Mouse (Mus musculus): ENCODE results near the gene Hoxa9.

Gene Hoxa9

DNA sequence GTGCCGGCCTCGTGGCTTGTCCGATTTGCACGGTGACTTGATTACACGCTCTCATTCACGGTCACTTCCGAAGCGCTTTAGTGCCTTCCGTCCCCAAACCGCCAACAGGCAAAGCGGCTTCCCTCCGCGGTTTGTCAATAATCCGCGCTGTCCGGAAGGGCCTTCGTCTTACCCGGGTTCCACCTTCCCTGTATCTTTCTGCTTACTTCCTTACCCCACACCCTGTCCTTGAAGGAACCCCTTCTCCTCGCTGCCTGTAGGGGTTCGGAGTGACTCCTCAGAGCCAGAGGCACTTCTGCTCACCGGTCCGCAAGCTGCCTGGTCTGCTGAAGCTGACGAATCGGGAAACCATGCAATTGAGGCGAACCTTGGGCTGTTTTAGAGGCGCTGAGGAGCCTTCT lies 15.5 kb upstream of the Hoxa9 start:
- in situ Hi-C loops (cut with MboI, MseI): no loop called here

DNA sequence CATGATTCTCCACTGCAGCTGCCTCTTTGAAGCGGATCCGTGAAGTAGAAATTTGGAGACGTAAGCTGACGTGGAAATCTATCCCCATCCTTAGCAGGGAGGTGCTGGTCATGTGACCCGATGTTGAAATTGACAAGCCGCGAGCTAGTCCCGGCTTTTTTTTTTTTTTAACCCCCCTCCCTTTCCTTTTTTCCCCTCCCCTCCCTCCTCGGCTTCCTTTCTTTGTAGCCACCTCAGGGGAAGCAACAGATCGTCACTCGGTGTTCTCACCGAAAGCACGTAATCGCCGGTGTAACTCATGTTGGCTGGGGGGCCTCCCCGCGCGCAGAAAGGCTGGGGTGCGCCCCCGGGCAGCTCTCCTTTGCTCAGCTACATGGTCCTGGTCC lies 14.9 kb upstream of the Hoxa9 start, which contains the start of gene Hoxa11:
Gene Hoxa11 (minus strand): TSS at position 54 of the 386 bp plus-strand sequence.
- in situ Hi-C loops (cut with MboI, MseI): no loop called here

DNA sequence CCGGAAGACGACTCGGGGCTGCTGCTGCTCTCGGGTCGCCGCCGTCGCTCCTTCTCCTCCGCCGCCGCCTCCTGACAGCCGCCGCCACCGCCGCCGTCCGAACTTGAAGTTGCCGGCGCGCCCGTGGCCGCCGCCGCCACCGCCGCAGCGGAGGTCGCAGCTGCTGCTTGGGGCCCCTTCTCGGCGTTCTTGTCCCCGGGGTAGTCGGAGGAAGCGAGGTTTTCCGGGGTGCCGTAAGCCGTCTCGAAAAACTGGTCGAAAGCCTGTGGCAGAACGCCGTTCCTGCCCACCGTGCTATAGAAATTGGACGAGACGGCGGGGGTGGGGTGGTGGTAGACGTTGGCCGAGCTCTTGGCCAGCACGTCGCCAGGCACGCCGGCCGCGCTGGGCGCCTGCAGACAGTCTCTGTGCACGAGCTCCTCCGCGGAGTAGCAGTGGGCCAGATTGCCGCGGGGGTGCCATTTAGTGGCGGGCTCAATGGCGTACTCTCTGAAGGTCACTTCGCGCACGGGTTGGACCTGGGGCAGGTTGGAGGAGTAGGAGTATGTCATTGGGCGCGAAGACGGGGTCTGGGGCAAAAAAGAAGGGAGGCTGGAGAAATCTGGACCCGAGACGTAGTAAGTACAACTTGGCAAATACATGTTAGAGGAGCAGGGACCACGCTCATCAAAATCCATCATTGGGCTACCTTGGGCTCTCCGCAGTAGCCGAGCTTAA lies 14.3 kb upstream of the Hoxa9 start:
- in situ Hi-C loops (cut with MboI, MseI): no loop called here

DNA sequence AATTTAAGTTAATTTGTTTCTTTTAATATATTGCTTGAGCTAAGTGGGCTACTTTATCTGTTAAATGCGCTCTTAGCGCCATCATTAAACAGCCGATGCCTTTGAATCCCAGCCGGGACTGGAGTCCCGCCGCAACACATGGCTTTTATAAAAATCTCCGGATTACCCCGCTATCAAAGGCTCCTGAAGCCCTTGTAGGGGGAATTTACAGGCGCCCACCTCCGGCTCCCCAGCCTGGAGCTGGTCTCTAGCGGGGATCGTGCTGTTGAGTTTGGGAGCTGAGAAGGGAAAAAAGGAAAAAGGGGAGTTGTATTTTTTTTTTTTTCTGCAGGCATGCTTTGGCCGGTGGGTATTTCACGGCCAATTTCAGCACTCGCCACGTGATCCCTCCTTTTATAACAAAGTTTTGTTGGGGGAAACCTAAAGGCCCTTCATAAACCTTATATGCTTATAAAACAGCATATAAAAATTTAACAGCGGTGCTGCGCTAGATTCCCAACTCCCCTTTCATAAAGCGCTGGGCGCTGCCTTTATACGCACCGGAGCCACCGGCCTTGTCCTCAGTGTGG lies 13.7 kb upstream of the Hoxa9 start:
- in situ Hi-C loops (cut with MboI, MseI): no loop called here

DNA sequence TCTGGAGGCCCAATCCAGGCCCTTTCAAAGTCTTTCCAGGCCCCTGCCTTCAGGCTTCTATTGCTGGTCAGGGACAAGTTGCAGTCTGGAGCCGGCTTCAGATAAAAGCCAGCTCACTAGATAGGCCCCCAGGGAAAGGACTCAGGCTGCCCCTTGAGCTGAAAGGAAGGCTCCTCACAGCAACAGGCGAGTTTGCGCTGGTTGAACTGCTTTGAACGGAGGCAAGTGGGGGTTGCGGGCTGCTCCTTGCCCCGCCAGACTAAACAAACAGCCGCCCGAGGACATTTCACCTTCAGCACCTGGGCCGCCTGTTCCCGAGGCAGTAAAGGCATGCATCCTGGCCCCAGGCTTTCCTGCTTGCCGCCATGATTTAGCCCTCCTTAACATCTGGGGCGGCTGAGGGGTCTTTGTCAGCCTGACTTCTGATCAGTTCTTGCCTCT lies 12.8 kb upstream of the Hoxa9 start:
- in situ Hi-C loops (cut with MboI, MseI): no loop called here

DNA sequence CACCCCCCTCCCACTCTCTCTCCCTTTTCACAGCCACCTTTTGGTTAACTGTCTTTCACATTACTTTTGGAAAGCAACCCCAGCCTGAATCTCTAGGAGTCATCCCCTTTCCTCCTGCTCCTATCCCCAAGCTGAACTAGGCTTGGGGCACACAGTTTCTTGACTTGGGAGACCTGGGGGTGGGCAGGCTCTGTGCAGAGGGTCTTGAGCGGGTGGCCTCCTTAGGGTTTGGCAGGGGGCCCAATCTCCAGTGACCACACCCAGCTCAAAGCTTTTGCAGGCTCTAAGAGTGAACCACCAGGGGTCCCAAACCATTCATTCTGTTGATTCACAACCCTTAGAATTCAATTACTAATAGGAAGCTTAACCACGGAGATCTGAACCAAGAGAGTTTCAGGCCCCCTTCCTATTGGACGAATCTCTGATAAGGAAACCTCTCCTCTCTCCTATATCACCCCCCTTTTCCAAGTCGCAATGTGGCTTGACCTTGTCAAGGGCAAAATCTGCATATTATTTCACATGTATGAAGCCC lies 12.0 kb upstream of the Hoxa9 start:
- in situ Hi-C loops (cut with MboI, MseI): no loop called here

DNA sequence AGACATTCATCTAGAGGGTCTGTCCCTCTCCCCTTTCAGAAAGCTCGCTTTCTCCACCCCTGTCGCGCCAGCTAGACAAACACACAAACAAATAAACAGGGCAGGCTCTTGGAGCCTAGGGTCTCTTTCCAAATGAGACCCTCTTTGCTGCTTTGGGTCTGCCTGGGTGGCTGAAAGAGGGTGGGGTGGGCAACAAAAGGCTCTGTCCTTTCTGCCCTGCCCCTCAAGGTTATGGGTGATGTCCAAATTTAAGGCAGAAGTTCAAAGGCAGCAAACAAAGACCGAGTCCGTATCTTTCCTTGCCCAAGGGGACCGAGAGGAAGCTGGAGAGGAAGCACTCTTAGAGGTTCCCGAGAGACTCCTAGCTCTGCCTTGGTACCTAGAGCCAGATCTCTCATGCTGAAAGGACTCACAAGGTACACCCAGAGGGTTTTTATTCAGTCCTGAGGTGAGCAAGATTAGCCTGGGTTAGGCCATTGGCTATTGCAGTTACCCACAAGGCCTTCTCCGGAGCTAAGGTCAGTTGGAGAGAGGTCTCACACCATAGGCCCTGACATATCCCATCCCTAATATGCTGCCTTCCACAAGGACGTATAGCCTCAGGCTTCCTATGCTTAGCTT lies 10.2 kb upstream of the Hoxa9 start:
- in situ Hi-C loops (cut with MboI, MseI): no loop called here

DNA sequence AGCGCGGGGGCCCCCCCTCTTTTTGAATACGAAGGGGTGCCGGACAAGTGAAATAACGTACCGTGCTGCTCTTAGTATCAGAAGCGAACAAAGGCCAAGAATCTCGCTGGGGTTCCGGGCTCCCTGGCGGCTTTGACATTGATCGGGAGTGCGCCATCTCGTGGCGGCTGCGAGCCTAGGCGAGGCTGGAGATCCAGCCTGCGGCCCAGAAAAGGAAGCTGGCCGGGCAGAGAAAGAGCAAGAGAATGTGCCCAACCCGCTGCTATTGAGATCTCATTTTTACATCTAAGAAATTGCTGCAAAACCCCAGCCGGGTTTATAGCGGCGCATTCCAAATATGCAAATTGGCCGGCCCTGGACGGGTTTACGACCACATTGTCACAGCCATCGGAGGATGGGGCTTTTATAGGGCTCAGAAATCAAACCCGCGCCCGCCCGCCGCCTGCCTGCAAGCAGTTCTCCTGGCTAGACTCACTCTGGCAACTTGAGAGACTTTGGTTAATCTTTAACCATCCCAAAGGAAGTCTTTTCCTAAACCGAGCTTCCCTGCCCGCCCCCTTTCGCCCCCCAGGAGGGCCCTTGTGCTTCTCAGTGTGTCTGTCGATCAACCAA lies 9.6 kb upstream of the Hoxa9 start, which contains the start of gene Hoxa10:
Gene Hoxa10 (minus strand): TSS at position 466 of the 612 bp plus-strand sequence.
- in situ Hi-C loops (cut with MboI, MseI): no loop called here

DNA sequence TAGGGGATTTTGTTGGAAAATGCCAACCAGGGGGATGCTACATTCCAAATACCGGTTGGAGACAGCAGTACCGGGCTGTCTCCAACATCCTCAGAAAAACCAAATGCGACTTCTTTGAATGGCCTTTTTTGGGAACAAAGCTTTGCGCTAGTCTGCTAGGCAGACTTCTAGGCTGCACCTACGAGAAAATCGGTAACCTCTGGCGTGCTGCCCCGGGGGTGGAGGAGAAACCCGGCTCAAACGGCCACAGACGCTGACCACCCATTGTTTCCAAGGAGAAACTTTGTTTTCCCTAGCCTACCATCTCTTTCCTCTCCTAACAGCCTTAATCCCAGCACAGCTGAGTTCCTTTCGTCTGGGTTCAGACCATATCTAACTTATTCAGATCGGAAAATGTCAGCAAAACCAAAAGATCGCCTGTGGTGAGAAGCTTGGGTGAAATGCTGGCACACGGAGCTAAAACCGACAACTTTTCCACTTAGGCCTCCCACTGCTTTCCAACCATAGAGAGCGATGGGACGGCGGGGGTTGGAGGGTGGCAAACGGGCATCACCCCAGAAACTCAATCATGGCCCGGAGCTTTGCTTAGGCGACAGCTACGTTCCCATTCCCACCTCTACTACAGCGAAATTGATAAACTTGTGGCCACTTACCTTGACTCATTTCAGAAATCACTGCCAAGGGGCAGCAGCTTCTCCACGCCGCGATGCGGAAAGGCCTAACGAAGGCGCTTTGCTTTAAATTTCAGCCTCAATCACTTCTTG lies 8.9 kb upstream of the Hoxa9 start:
- in situ Hi-C loops (cut with MboI, MseI): loop anchor here (10.0 kb wide), 1 partner anchor 1065 kb away; no protein-coding TSS in a partner anchor

DNA sequence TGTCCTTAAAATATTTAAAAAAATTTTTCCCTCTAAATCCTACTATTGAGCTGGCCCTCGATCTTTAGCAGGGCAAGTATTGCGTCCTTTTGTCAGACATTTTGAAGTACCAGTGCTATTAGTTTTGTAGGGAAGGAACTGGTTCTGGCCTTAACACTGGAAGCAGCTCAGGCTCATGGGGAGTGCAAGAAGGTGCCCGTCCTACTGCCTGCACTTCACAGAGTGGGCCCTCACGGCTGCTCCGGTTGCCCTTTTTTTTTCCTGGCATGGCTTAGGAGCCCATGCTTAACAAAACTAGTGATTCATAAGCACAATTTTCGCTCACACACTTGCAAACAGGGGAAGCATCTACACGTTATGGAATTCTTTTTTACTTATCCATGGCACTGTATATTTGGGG lies 8.1 kb upstream of the Hoxa9 start:
- in situ Hi-C loops (cut with MboI, MseI): loop anchor here (10.0 kb wide), 1 partner anchor 1064 kb away; no protein-coding TSS in a partner anchor

DNA sequence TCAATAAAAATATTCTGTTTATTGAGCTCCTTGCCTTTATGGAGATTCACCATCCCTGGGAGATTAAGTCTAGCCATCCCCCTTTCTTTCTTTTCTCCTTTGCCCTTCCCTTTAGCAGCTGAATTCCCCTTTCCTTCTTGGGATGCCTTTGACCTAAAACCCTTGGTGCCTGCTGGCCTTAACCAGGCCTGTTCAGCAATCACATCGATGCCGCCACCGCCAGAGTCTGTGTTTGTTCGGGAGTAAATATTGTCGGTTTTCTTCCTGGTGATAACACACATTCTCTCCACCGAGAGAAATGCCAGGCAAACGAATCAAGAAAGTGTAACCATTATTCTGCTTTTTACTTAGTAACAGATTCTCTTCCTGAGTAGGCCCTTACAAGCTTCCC lies 7.3 kb upstream of the Hoxa9 start:
- in situ Hi-C loops (cut with MboI, MseI): loop anchor here (10.0 kb wide), 1 partner anchor 1063 kb away; no protein-coding TSS in a partner anchor

DNA sequence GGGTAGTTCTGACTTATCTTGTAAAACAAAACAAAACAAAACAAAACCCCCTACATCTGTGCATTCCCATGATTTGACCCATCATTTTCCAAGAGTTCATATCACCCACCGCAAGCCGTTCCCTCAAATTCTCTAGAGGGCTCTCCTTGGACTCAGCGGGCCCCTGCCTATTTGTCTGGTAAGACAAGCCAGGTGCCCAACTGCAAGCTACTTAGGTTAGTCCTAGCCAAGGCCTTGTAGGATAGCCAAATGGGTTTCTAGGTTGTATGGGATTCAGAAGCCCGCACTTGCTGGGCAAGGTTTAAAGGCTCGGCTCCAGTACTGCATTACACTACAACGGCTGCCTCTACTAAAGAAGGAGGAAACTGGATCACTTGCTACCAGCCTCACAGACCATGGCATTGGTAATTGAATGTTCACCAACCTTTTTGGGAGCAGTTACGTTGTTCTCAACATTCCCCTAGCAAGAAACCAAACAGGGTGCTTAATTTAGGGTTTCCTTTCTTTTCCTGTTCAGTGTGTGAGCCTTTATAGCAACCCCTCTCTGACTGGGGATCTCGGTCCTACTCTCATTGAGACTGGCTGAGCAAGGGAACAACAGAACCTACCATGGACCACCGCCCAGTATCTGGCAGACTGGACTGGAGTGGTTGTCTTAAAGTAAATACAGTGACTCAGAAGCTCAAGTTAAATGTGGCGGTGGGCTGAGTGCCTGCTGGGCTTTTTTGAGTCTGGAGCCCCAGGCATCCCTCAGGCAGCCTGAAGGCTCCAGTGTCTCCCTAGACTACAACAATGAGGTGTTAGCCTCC lies 6.7 kb upstream of the Hoxa9 start:
- in situ Hi-C loops (cut with MboI, MseI): loop anchor here (10.0 kb wide), 1 partner anchor 1063 kb away; no protein-coding TSS in a partner anchor

DNA sequence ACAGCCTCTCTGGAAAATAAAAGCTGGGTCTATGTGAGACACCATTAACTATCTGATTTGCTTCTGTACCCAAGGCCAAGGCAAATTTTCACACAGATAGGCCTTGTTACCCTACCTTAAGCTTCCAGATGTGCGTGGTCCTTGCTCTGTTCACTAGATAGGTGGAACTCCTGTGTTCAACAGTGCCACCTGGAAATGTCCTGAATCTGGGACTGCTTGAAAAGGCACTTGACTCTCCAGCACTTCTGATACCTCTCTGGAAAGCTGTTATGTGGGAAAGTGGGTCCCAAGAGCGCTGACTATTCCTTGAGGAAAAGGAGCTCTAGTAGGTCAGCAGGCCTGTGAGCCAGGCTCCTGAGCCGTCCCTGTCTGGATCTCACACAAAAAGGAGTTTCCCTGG lies 5.9 kb upstream of the Hoxa9 start:
- in situ Hi-C loops (cut with MboI, MseI): loop anchor here (10.0 kb wide), 1 partner anchor 1062 kb away; no protein-coding TSS in a partner anchor

DNA sequence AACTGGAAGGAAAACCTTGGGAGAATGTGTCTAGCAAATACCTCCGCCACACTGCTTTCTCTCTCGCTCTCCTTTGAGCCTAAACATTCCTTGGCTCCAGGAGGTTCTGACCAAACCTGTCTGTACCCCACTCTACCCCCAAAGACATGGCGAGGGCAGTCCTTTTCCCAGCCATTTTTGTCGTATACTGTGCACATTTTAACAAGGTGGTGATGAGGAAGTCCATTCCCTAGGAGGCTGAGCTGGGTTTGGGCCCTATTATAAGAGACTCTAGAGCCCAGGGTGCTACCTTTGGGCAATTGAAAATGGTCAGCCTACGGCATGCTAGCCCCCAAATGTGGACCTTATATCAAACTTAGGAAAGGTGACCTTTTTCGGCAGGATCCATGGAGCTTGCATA lies 5.0 kb upstream of the Hoxa9 start:
- in situ Hi-C loops (cut with MboI, MseI): loop anchor here (10.0 kb wide), 1 partner anchor 1061 kb away; no protein-coding TSS in a partner anchor

DNA sequence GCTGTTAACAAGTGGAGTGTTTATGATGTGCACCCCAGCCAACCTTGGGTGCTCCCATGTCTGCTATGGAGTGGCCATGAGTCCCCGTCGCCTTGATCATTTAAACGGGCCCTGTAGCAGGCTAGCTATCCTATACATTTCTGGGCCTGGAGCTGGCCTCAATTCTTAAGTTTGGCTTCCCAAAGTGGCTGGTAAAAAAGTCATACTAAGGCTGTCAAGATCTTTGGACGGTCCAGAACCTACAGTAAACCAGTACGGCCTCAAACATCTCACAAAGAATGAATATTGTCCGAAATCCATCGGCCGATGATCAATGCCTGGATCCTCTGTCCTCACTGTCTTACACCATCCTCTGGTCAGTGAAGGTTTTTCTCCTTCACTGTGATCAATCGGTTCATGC lies 4.4 kb upstream of the Hoxa9 start:
- in situ Hi-C loops (cut with MboI, MseI): loop anchor here (10.0 kb wide), 1 partner anchor 1060 kb away; no protein-coding TSS in a partner anchor

DNA sequence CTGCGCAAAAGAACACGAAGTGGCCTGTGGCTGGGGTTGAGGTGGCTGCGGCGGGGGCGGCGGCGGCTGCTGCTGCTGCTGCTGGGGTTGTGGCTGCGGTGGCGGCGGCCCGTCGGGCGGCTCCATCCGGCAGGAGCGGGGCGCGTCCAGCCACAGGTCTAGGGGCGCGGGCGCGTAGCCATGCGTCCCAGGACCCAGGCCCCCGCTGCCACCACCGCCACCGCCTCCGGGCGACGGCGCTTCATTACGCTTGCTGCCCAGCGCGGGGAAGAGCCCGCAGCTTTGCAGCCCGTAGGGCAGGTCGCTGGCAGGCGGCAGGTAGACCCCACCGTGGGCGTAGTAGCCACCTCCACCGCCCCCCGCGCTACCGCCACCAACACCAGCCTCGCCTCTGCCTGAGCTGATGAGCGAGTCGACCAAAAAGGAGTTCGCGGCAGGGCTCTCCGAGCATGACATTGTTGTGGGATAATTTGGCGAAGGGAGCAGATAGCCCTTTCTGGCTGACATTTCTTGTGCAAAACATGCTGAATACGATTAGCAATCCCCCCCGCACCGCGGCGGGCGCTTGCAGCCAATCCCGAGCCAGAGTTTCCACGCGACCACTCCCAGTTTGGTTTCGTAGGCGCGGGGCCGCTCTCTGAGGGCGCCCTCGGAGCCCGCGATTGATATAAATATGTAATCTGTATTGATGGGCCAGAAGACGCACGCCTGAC lies 3.7 kb upstream of the Hoxa9 start:
- in situ Hi-C loops (cut with MboI, MseI): loop anchor here (10.0 kb wide), 1 partner anchor 1060 kb away; no protein-coding TSS in a partner anchor

DNA sequence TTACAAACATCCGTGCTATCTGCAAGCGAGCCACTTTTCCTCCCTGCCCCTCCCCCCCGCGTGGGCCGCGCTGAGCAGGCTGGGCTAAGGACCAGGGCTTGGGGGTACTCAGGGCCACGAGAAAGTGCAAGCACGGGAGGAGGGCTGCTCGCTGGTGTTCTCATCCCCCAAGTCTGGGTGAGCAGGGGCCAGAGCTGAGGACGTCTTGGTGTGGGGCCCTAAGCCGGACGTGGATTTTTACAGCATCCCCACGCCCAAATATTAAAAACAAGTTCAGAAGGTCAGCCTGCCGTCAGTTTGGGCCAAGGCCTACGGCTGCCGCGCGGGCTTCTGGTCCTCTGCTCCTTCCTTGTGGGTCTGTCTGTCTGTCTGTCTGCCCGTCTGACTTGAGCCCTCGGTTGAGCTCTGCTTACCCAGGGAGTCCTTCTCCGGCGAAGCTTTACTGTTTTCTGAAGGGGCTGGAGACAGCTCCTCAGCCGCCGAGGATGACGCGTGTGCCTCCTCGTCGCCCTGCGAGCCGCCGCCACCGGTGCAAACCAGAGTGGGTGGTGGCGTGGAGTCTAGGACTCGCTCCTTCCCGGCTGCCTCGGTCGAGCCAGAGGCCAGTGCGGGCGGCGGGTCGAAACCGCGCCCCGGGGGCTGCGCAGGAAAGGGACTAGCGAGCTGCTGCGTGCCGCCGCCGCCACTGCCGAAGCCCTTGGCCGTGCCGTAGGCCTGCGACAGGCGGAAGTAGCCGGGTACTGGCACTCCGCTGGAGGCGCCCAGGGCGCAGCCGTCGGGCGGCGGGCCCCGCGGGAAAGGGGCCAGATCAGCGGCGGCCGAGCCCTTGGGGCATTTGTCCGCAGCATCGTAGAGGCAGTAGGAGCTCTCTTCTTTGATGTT lies 2.9 kb upstream of the Hoxa9 start:
- in situ Hi-C loops (cut with MboI, MseI): loop anchor here (10.0 kb wide), 1 partner anchor 1059 kb away; no protein-coding TSS in a partner anchor

DNA sequence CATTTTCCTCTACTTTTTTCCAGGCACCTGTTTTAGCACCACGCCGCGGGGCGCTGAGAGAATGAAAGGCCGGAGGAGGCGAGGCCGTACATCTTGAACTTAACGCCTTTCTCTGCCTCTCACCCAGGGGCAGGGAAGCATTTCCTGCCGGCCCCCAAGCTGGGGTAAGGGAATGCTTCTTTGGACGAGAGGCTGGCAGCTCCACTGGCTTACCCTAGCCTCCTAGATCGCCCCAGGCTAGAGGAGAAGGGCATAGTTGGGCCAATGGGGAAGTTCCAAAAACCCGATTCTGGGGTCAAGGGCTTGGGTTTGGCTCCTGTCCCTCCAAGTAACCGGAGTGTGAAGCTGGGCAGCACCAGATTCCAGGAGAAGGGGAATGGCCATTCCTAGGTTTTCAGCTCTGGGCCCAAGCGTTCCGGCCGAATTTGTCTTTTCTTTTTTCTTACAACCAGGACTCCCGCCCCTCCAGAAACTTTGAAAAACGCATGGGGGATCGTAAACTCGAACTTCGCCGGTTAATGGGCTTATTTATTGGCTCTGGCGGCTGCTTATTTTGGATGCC lies 2.2 kb upstream of the Hoxa9 start:
- in situ Hi-C loops (cut with MboI, MseI): loop anchor here (10.0 kb wide), 1 partner anchor 1058 kb away; no protein-coding TSS in a partner anchor
